Mouse (Mus musculus) forebrain, postnatal 0 days (tissue): ENCODE measurements around the gene Gm8947. TPM values are rescaled to one million over a fixed set of nuclear protein-coding genes. Genes with fewer than 3 reads are reported as not detected.

Experiments
- ATAC-seq: fragments of 200-750 bp; cut with Nextera tagmentation; 2 replicates; pipeline ENCODE4 v1.8.0; 2017; ENCODE audit warnings: mild to moderate bottlenecking, moderate library complexity
- DNase-seq: peaks from one replicate; pipeline ENCODE4 v3.0.0-alpha.2; 2015
- H3K27ac ChIP-seq: fragments of 300-500 bp; sonication (generic); 2 replicates; pipeline ENCODE4 v1.5.1; 2014; ENCODE audit warnings: low read depth, mild to moderate bottlenecking, antibody characterized with exemption, low read length, moderate library complexity, mixed read lengths
- H3K27me3 ChIP-seq: fragments of 300-500 bp; sonication (generic); 2 replicates; pipeline ENCODE4 v1.6.1; 2014; ENCODE audit warnings: mild to moderate bottlenecking, low read length, mixed read lengths; ENCODE audit not compliant: insufficient read depth
- H3K36me3 ChIP-seq: fragments of 300-500 bp; sonication (generic); 2 replicates; pipeline ENCODE4 v1.6.1; 2014; ENCODE audit warnings: mild to moderate bottlenecking, moderate library complexity; ENCODE audit not compliant: insufficient read depth
- H3K4me1 ChIP-seq: fragments of 300-500 bp; sonication (generic); 2 replicates; pipeline ENCODE4 v1.6.1; 2014; ENCODE audit warnings: antibody characterized with exemption; ENCODE audit not compliant: insufficient read depth
- H3K4me2 ChIP-seq: fragments of 300-500 bp; sonication (generic); 2 replicates; pipeline ENCODE4 v1.6.1; 2014; ENCODE audit warnings: low read depth, mild to moderate bottlenecking, moderate library complexity
- H3K4me3 ChIP-seq: fragments of 300-500 bp; sonication (generic); 2 replicates; pipeline ENCODE4 v1.5.1; 2014; ENCODE audit warnings: low read depth, low read length, mixed read lengths
- H3K9ac ChIP-seq: fragments of 300-500 bp; sonication (generic); 2 replicates; pipeline ENCODE4 v1.6.1; 2014; ENCODE audit warnings: mild to moderate bottlenecking
- H3K9me3 ChIP-seq: fragments of 300-500 bp; sonication (generic); 2 replicates; pipeline ENCODE4 v1.6.1; 2016; ENCODE audit warnings: low read length
- CTCF ChIP-seq: sonication (generic); IDR thresholded peaks from 2 replicates; pipeline ENCODE4 v1.5.1; 2016; ENCODE audit warnings: antibody characterized with exemption, control low read depth, low read depth
- WGBS: fragments of 180-500 bp; shearing (Covaris S2); extraction: QIAGEN DNeasy Blood & Tissue Kit; methylation state at CpG from one replicate; pipeline ENCODE4 v1.1.7; 2014; 5-methylcytosine and 5-hydroxymethylcytosine counted together
- polyA plus RNA-seq: library from polyadenylated mRNA; unstranded; fragments of >200 nt; fragmentation: Nextera tagmentation; extraction: Ambion mirVana; gene quantifications from 2 replicates; pipeline ENCODE4 v1.2.1, GENCODE M21; 2015
- total RNA-seq: library from RNA; depleted of rRNA; stranded (reverse); fragments of >200 nt; gene quantifications from 2 replicates; pipeline ENCODE4 v1.2.3, GENCODE M21; 2014

Gene Gm8947
- total and polyA plus RNA-seq, 2 experiments from 2014 or later, result not detected

DNA sequence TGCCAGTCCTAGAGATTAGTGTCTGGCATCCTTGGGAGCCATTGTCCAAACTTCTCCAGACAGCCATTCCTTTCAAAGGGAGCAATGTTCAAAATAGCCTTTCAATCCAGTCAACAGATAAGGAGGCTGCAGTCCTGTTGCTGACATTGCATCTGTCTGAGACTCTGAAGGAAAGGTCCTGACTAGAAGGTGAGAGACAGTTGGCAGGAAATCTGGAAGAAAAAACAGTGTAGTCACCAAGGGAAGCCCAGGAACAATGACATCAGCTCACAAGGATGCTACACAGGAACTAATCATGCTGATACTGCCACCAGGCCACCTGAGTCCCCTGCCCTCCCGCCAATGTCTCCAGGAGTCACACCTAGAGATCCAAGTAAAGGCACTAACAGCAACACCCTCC lies 31.2 kb downstream of the Gm8947 start:
- Histone ChIP-seq H3K9ac (no peak overlapping the region), H3K4me3 (no peak overlapping the region), H3K4me1 (no peaks in the 10 kb centered on the region), H3K4me2 (no peak overlapping the region), H3K27ac (no peak overlapping the region), H3K36me3 (no peaks in the 10 kb centered on the region), H3K27me3 (no peaks in the 10 kb centered on the region), H3K9me3 (no peaks in the 10 kb centered on the region)
- TF ChIP-seq CTCF, result no peak
- DNase-seq, result no peak
- 87% methylated on average over 1 of the region's 1 CpGs for WGBS
- no peak for ATAC-seq

DNA sequence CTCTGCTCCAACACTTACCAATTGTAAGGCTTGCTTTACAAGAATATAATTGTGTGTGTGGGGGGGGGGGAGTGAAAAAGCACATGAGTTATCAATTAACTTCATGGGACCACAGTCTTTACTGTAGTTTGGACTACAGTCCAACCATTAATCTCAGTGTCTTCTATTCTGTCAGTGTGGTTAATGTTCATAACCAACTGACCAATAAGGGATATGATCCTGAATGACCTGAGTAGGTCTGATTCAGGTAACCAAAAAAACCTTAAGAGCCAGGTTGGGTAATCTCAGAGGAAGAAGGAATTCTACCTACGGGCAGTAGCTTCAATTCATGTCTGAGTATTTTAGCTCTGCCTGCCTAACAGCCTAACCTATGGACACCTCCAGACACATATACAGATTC lies 32.4 kb downstream of the Gm8947 start:
- DNase-seq (no peak), ATAC-seq (no peak)
- TF ChIP-seq CTCF, result no peak
- Histone ChIP-seq H3K27me3 (no peaks in the 10 kb centered on the region), H3K4me3 (no peak overlapping the region), H3K36me3 (no peaks in the 10 kb centered on the region), H3K4me1 (no peaks in the 10 kb centered on the region), H3K9me3 (no peaks in the 10 kb centered on the region), H3K27ac (no peak overlapping the region), H3K9ac (no peak overlapping the region), H3K4me2 (no peak overlapping the region)
- 96% methylated on average over 1 of the region's 1 CpGs for WGBS

- ATAC-seq, result no peak
- no peak overlapping the region for H3K4me2 ChIP-seq
- no peaks in the 10 kb centered on the region for H3K36me3 ChIP-seq
- no peak overlapping the region for H3K4me3 ChIP-seq
- TF ChIP-seq CTCF, result no peak
- H3K27me3 ChIP-seq, result no peaks in the 10 kb centered on the region
- DNase-seq, result no peak
- no peaks in the 10 kb centered on the region for H3K9me3 ChIP-seq
- WGBS, result 86% methylated on average over 8 of the region's 8 CpGs
- no peaks in the 10 kb centered on the region for H3K4me1 ChIP-seq
- H3K27ac ChIP-seq, result no peak overlapping the region
- H3K9ac ChIP-seq, result no peak overlapping the region
Observed at GRCm38 (mm10) chr1:151227506-151227905, 35.3 kb downstream of the Gm8947 start.

DNA sequence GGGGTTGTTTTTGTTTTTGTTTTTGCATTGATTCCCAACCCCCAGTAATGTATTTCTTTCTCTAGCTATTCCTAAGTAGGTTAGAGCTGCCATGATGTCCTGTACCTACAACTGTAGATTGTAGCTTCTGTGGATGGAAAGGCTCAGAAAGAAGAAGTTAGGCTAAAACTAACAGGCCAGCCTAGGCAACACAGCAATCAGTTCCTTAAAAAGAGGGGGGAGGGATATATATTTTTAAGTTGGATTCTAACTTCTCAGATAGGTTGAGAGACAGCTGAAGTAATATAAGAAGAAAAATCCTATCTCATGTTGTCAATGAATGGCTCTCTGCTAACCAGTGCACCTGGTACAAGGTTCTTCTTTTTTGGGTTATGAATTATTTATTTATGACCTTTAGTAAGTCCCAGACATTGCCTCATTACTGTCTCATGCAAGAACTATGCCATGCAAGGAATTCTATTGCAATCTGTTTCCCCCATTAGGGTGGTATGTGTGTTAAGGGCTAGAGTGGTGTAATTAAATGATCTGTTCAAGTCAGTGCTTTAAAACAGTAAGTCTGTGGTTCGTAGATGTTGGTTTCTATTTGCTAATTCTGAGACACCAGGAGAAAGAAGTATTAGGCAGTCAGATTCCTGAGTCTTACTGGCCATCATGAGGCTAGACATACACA lies 36.3 kb downstream of the Gm8947 start:
- no peak for DNase-seq

DNA sequence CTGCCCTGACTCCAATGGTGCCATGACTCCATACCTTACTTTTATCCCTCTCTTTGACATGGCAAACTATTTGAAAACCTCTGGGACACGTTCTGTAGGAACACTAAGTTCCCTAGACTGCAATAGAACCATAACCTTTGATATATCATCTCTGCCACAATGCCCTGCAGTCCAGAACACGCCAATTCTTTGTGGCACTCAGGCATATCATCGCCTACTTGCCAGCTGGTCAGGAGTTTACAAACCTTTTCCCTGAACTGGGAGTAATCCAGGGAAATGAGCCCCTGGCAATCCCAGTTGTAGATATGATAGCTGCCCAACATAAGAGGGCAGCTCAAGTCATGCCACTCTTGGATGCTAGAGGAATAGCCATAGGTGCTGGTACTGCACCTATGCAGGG lies 40.2 kb downstream of the Gm8947 start:
- H3K4me2 ChIP-seq, result no peak overlapping the region

More for the DNA sequence above, 36.3 kb downstream of the Gm8947 start:
- H3K36me3 ChIP-seq, result no peaks in the 10 kb centered on the region
- H3K9ac ChIP-seq, result no peak overlapping the region
- H3K9me3 ChIP-seq, result no peaks in the 10 kb centered on the region
- no peaks in the 10 kb centered on the region for H3K27me3 ChIP-seq
- H3K4me1 ChIP-seq, result no peaks in the 10 kb centered on the region
- no peak overlapping the region for H3K4me3 ChIP-seq
- no peak for TF ChIP-seq CTCF
- ATAC-seq, result no peak
- no peak overlapping the region for H3K27ac ChIP-seq
- H3K4me2 ChIP-seq, result no peak overlapping the region
- WGBS, result 72% methylated on average over 1 of the region's 1 CpGs

DNA sequence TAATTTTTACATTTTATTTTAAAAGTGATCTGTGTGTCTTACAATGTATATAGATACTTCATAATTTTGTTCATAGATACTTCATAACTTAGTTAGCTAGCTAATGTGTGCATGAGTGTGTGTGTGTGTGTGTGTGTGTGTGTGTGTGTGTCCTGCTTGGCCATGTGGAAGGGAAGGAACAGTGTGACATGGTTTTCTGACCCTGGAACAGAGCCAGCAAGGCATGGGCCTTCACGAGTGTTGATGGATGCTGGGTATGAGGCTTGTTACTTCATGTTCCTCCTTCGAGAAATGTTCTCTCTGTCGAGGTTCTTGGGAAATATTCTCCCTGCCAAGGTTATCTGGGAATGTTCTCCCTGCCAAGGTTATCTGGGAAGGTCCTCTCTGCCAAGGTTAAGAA lies 41.6 kb downstream of the Gm8947 start:
- no peak overlapping the region for H3K27ac ChIP-seq
- H3K4me2 ChIP-seq, result no peak overlapping the region
- peaks cover 3% of the 10 kb centered on the region; the same call in 1 of the 2 replicates for H3K9me3 ChIP-seq
- no peak for TF ChIP-seq CTCF
- H3K9ac ChIP-seq, result no peak overlapping the region
- H3K4me3 ChIP-seq, result no peak overlapping the region
- H3K36me3 ChIP-seq, result no peaks in the 10 kb centered on the region
- WGBS, result 85% methylated on average over 3 of the region's 3 CpGs
- no peak for ATAC-seq
- H3K4me1 ChIP-seq, result no peaks in the 10 kb centered on the region
- no peak for DNase-seq
- H3K27me3 ChIP-seq, result no peaks in the 10 kb centered on the region

More for the DNA sequence above, 40.2 kb downstream of the Gm8947 start:
- Histone ChIP-seq H3K4me1 (no peaks in the 10 kb centered on the region), H3K27me3 (no peaks in the 10 kb centered on the region), H3K27ac (no peak overlapping the region), H3K9me3 (peaks cover 3% of the 10 kb centered on the region; the same call in 1 of the 2 replicates), H3K9ac (no peak overlapping the region), H3K36me3 (no peaks in the 10 kb centered on the region), H3K4me3 (no peak overlapping the region)
- TF ChIP-seq CTCF, result no peak
- WGBS, result 90% methylated on average over 3 of the region's 3 CpGs
- no peak for ATAC-seq
- no peak for DNase-seq

GRCm38 (mm10) chr1:151235574-151235973 lies 43.4 kb downstream of the Gm8947 start:
- Histone ChIP-seq H3K9ac (no peak overlapping the region), H3K27me3 (no peaks in the 10 kb centered on the region), H3K9me3 (peaks cover 8% of the 10 kb centered on the region), H3K4me1 (no peaks in the 10 kb centered on the region), H3K36me3 (no peaks in the 10 kb centered on the region), H3K4me3 (no peak overlapping the region), H3K4me2 (no peak overlapping the region), H3K27ac (no peak overlapping the region)
- ATAC-seq (no peak), DNase-seq (no peak)
- 6% methylated on average over 2 of the region's 2 CpGs for WGBS
- TF ChIP-seq CTCF, result no peak
